Mouse (Mus musculus) testis, adult 2 months (tissue): ENCODE measurements at regions not wholly inside any gene's neighbourhood (a gene's known extent, or its start where the extent isn't known, plus 50 kb on each side); places are given as distances from the start of the nearest gene placed in this dataset.

Experiments
- H3K27ac ChIP-seq: fragments of 200-500 bp; 2 replicates; pipeline ENCODE4 v1.5.1; 2012; ENCODE audit warnings: low read depth, low read length; ENCODE audit not compliant: control insufficient read depth, insufficient read depth
- H3K27me3 ChIP-seq: fragments of 200-500 bp; 2 replicates; pipeline ENCODE4 v1.6.1; 2012; ENCODE audit warnings: mild to moderate bottlenecking, low read length, moderate library complexity; ENCODE audit not compliant: control insufficient read depth, insufficient read depth
- H3K36me3 ChIP-seq: fragments of 200-500 bp; 2 replicates; pipeline ENCODE4 v1.6.1; 2012; ENCODE audit warnings: mild to moderate bottlenecking, low read length; ENCODE audit not compliant: control insufficient read depth, insufficient read depth
- H3K4me1 ChIP-seq: fragments of 200-500 bp; 2 replicates; pipeline ENCODE4 v1.6.1; 2012; ENCODE audit warnings: low read length; ENCODE audit not compliant: control insufficient read depth, insufficient read depth
- H3K4me3 ChIP-seq: fragments of 200-500 bp; 2 replicates; pipeline ENCODE4 v1.5.1; 2012; ENCODE audit warnings: low read depth, mild to moderate bottlenecking, low read length, moderate library complexity, mixed read lengths; ENCODE audit not compliant: control insufficient read depth
- CTCF ChIP-seq: fragments of 200-500 bp; IDR thresholded peaks from 2 replicates; pipeline ENCODE4 v1.5.1; 2012; ENCODE audit warnings: low read depth, mild to moderate bottlenecking, inconsistent platforms, low read length, moderate library complexity; ENCODE audit not compliant: control insufficient read depth, insufficient read depth, insufficient replicate concordance
- POLR2A ChIP-seq: fragments of 200-500 bp; IDR thresholded peaks from 2 replicates; pipeline ENCODE4 v1.6.1; 2012; ENCODE audit warnings: low read depth, mild to moderate bottlenecking, inconsistent platforms, low read length, moderate library complexity; ENCODE audit not compliant: control insufficient read depth

- H3K36me3 ChIP-seq, result no peaks in the 10 kb centered on the region
- peaks cover 3% of the 10 kb centered on the region for H3K4me1 ChIP-seq
- no peaks in the 10 kb centered on the region for H3K27me3 ChIP-seq
- H3K27ac ChIP-seq, result no peak overlapping the region
- H3K4me3 ChIP-seq, result no peak overlapping the region
- no peak for TF ChIP-seq CTCF
- no peak for TF ChIP-seq POLR2A
Measured at GRCm38 (mm10) chr4:142996406-142996805, 216.4 kb downstream of the Prdm2 start.

GRCm38 (mm10) chr4:142991401-142991800 is 221.4 kb downstream of the Prdm2 start:
- no peak for TF ChIP-seq CTCF
- TF ChIP-seq POLR2A, result no peak
- Histone ChIP-seq H3K4me3 (no peak overlapping the region), H3K27ac (no peak overlapping the region), H3K27me3 (no peaks in the 10 kb centered on the region), H3K36me3 (no peaks in the 10 kb centered on the region), H3K4me1 (no peaks in the 10 kb centered on the region)

- no peak overlapping the region for H3K27ac ChIP-seq
- H3K4me3 ChIP-seq, result no peak overlapping the region
- no peak for TF ChIP-seq CTCF
- TF ChIP-seq POLR2A, result no peak
- H3K4me1 ChIP-seq, result no peaks in the 10 kb centered on the region
- no peaks in the 10 kb centered on the region for H3K27me3 ChIP-seq
- H3K36me3 ChIP-seq, result no peaks in the 10 kb centered on the region
Measured at GRCm38 (mm10) chr4:142989175-142989574, 223.6 kb downstream of the Prdm2 start.

GRCm38 (mm10) chr4:142983295-142983624 is 229.5 kb downstream of the Prdm2 start:
- no peaks in the 10 kb centered on the region for H3K36me3 ChIP-seq
- H3K4me3 ChIP-seq, result no peak overlapping the region
- no peak overlapping the region for H3K27ac ChIP-seq
- H3K27me3 ChIP-seq, result no peaks in the 10 kb centered on the region
- H3K4me1 ChIP-seq, result no peaks in the 10 kb centered on the region
- TF ChIP-seq CTCF (no peak), POLR2A (no peak)

- Histone ChIP-seq H3K4me1 (no peaks in the 10 kb centered on the region), H3K27ac (no peak overlapping the region), H3K4me3 (no peak overlapping the region), H3K36me3 (no peaks in the 10 kb centered on the region), H3K27me3 (no peaks in the 10 kb centered on the region)
- TF ChIP-seq CTCF (no peak), POLR2A (no peak)
Measured at GRCm38 (mm10) chr4:142982585-142983294, 230.1 kb downstream of the Prdm2 start.

GRCm38 (mm10) chr4:142975620-142976019 is 237.2 kb downstream of the Prdm2 start:
- H3K36me3 ChIP-seq, result no peaks in the 10 kb centered on the region
- H3K27ac ChIP-seq, result no peak overlapping the region
- TF ChIP-seq POLR2A, result no peak
- no peak for TF ChIP-seq CTCF
- no peaks in the 10 kb centered on the region for H3K27me3 ChIP-seq
- no peak overlapping the region for H3K4me3 ChIP-seq
- H3K4me1 ChIP-seq, result no peaks in the 10 kb centered on the region

GRCm38 (mm10) chr4:142970040-142970439 is 242.8 kb downstream of the Prdm2 start:
- H3K4me3 ChIP-seq, result no peak overlapping the region
- H3K27ac ChIP-seq, result no peak overlapping the region
- no peaks in the 10 kb centered on the region for H3K27me3 ChIP-seq
- TF ChIP-seq POLR2A (no peak), CTCF (no peak)
- no peaks in the 10 kb centered on the region for H3K36me3 ChIP-seq
- H3K4me1 ChIP-seq, result no peaks in the 10 kb centered on the region
